Mouse (Mus musculus) intestine, postnatal 0 days (tissue): ENCODE measurements around the gene Foxk1. TPM values are rescaled to one million over a fixed set of nuclear protein-coding genes. Genes with fewer than 3 reads are reported as not detected.

Source experiments
- ATAC-seq: fragments of 200-750 bp; cut with Nextera tagmentation; 2 replicates; pipeline ENCODE4 v1.8.0; 2017; ENCODE audit warnings: mild to moderate bottlenecking, moderate TSS enrichment, moderate library complexity
- H3K27ac ChIP-seq: fragments of 300-500 bp; sonication (generic); 2 replicates; pipeline ENCODE4 v1.5.1; 2014; ENCODE audit warnings: mild to moderate bottlenecking, low read depth, low read length, moderate library complexity
- H3K27me3 ChIP-seq: fragments of 300-500 bp; sonication (generic); replicated peaks from 2 replicates; pipeline ENCODE4 v1.6.1; 2014; ENCODE audit warnings: low read length, mixed read lengths; ENCODE audit not compliant: control insufficient read depth, insufficient read depth
- H3K36me3 ChIP-seq: fragments of 300-500 bp; sonication (generic); 2 replicates; pipeline ENCODE4 v1.6.1; 2014; ENCODE audit warnings: mild to moderate bottlenecking, moderate library complexity; ENCODE audit not compliant: control insufficient read depth, insufficient read depth
- H3K4me1 ChIP-seq: fragments of 300-500 bp; sonication (generic); replicated peaks from 2 replicates; pipeline ENCODE4 v1.6.1; 2014; ENCODE audit warnings: antibody characterized with exemption, low read length, mixed read lengths; ENCODE audit not compliant: control insufficient read depth, insufficient read depth
- H3K4me2 ChIP-seq: fragments of 300-500 bp; sonication (generic); replicated peaks from 2 replicates; pipeline ENCODE4 v1.6.1; 2014; ENCODE audit warnings: low read depth, mild to moderate bottlenecking, moderate library complexity
- H3K4me3 ChIP-seq: fragments of 300-500 bp; sonication (generic); 2 replicates; pipeline ENCODE4 v1.5.1; 2014; ENCODE audit warnings: low read depth, low read length
- H3K9ac ChIP-seq: fragments of 300-500 bp; sonication (generic); 2 replicates; pipeline ENCODE4 v1.6.1; 2014; ENCODE audit warnings: mild to moderate bottlenecking, low read depth, low read length
- H3K9me3 ChIP-seq: fragments of 300-500 bp; sonication (generic); 2 replicates; pipeline ENCODE4 v1.6.1; 2016; ENCODE audit warnings: mixed run types; ENCODE audit not compliant: control insufficient read depth
- CTCF ChIP-seq: sonication (generic); IDR thresholded peaks from 2 replicates; pipeline ENCODE4 v1.5.1; 2016; ENCODE audit warnings: low read depth, mild to moderate bottlenecking, control low read depth, antibody characterized with exemption, moderate library complexity
- WGBS: fragments of 180-500 bp; shearing (Covaris S2); extraction: QIAGEN DNeasy Blood & Tissue Kit; methylation state at CpG from one replicate; pipeline ENCODE4 v1.1.7; 2014; 5-methylcytosine and 5-hydroxymethylcytosine counted together
- polyA plus RNA-seq: library from polyadenylated mRNA; unstranded; fragments of >200 nt; fragmentation: Nextera tagmentation; extraction: Ambion mirVana; gene quantifications from 2 replicates; pipeline ENCODE4 v1.2.1, GENCODE M21; 2015

The Foxk1 gene
- polyA plus RNA-seq, 1 experiment from 2014 or later, result 2.6 TPM

DNA sequence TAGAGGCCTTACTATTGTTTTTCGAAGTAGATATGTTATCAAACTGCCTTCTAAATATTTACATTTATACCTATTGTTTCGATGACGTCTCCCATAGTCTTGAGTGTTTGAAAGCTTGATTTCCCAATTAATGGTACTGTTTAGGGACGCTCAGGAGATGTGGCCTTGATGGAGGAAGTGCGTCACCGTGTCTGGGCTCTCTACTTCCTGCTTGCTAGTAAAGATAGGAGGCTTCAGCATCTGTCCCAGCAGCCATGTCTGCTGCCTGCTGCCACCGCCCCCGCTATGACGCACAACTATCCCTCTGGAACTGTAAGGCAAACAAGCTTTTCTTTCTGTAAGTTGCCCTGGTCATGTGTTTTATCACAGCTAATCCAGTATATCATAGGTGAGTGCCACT is 27.0 kb upstream of the Foxk1 start:
- no peaks in the 10 kb centered on the region for H3K27me3 ChIP-seq
- no peak overlapping the region for H3K4me2 ChIP-seq
- TF ChIP-seq CTCF, result no peak
- no peaks in the 10 kb centered on the region for H3K4me1 ChIP-seq
- no peak for ATAC-seq
- 80% methylated on average over 9 of the region's 9 CpGs for WGBS
- H3K9me3 ChIP-seq, result no peaks in the 10 kb centered on the region
- no peak overlapping the region for H3K9ac ChIP-seq
- no peak overlapping the region for H3K4me3 ChIP-seq
- H3K27ac ChIP-seq, result no peak overlapping the region
- no peaks in the 10 kb centered on the region for H3K36me3 ChIP-seq

DNA sequence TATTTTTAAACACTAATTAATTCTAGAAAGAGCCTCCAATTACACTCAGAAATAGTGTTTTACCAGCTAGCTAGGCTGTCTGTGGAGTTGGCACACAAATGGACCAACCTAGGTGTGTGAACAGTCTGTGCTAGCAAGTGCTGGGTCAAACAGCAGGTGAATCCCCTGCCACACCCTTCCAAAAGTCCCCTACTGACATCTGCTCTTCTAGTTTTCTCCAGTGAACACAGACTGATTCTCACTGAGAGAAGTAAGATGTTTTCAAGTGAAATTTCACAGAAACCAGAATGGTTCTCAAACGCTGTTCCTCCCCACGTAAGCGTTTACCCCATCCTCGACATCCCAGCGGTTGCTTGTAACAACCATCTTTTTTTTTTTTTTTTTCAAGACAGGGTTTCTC is 25.7 kb upstream of the Foxk1 start:
- Histone ChIP-seq H3K4me2 (no peak overlapping the region), H3K9me3 (no peaks in the 10 kb centered on the region), H3K36me3 (no peaks in the 10 kb centered on the region), H3K27me3 (no peaks in the 10 kb centered on the region), H3K27ac (no peak overlapping the region), H3K4me1 (no peaks in the 10 kb centered on the region), H3K9ac (no peak overlapping the region), H3K4me3 (no peak overlapping the region)
- ATAC-seq, result no peak
- 91% methylated on average over 5 of the region's 5 CpGs for WGBS
- TF ChIP-seq CTCF, result no peak

DNA sequence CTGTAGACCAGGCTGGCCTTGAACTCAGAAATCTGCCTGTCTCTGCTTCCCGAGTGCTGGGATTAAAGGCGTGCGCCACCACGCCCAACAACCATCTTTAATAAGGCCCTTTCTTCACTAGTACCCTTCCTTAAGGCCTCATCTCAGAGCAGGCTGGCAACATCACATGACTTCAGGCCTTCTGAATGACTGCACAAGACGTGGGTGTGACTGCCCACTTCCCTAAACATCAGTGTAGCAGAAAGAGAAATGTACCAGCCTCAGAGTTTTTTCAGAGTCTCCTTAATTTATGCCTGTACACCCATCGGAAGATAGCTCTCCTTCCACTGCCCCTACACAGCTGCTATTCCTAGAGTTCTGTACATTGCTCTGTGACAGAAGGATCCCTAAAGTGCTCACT is 25.2 kb upstream of the Foxk1 start:
- Histone ChIP-seq H3K9me3 (no peaks in the 10 kb centered on the region), H3K27me3 (no peaks in the 10 kb centered on the region), H3K4me2 (no peak overlapping the region), H3K4me1 (no peaks in the 10 kb centered on the region), H3K9ac (no peak overlapping the region), H3K4me3 (no peak overlapping the region), H3K36me3 (no peaks in the 10 kb centered on the region), H3K27ac (no peak overlapping the region)
- no peak for TF ChIP-seq CTCF
- 83% methylated on average over 6 of the region's 6 CpGs for WGBS
- ATAC-seq, result no peak

DNA sequence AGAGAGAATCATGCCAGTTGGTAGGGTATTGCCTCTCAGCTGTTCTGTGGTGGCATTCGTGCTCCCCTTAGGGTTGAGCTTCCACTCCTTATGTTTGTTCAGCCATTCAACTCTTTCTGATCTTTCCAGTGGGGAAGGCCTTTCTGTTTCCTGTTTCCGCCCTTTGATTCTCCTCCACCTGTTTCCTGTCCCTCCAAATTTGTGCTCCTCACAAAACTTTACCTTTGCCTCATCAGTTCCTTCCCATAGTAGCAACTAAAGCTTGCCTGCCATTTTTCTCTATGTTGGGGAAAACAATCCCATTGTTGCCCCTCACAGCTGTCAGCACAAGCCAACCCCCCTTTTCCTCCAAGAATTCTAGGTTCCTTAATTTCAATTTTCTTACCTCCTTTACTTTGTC is 23.2 kb upstream of the Foxk1 start:
- H3K4me3 ChIP-seq, result no peak overlapping the region
- WGBS, result 75% methylated on average over 2 of the region's 2 CpGs
- no peak overlapping the region for H3K9ac ChIP-seq
- TF ChIP-seq CTCF, result no peak
- no peaks in the 10 kb centered on the region for H3K9me3 ChIP-seq
- no peaks in the 10 kb centered on the region for H3K36me3 ChIP-seq
- no peaks in the 10 kb centered on the region for H3K4me1 ChIP-seq
- H3K27me3 ChIP-seq, result no peaks in the 10 kb centered on the region
- ATAC-seq, result no peak
- no peak overlapping the region for H3K27ac ChIP-seq
- no peak overlapping the region for H3K4me2 ChIP-seq

DNA sequence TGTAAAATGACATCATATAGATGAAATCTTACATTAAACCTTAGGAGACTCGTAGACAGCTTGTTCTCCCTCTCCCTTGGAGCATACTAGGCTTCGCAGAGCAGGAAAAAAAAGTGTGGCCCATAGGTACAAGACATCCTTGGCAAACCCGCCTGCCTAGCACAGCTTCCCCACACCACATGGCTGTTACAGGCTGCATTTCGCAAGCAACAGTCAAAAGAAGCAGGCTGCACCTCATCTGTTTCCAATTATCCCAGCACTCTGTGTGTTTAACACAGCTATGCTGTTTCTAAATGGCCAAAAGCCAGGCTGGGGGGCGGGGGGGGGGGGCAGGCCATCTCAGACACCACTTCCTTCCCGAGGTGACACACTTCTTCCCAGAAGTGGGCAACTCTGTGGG is 20.8 kb upstream of the Foxk1 start:
- no peaks in the 10 kb centered on the region for H3K4me1 ChIP-seq
- no peak overlapping the region for H3K27ac ChIP-seq
- H3K36me3 ChIP-seq, result no peaks in the 10 kb centered on the region
- H3K27me3 ChIP-seq, result no peaks in the 10 kb centered on the region
- ATAC-seq, result no peak
- no peaks in the 10 kb centered on the region for H3K9me3 ChIP-seq
- no peak overlapping the region for H3K4me3 ChIP-seq
- 51% methylated on average over 6 of the region's 6 CpGs for WGBS
- no peak overlapping the region for H3K4me2 ChIP-seq
- no peak for TF ChIP-seq CTCF
- H3K9ac ChIP-seq, result no peak overlapping the region

DNA sequence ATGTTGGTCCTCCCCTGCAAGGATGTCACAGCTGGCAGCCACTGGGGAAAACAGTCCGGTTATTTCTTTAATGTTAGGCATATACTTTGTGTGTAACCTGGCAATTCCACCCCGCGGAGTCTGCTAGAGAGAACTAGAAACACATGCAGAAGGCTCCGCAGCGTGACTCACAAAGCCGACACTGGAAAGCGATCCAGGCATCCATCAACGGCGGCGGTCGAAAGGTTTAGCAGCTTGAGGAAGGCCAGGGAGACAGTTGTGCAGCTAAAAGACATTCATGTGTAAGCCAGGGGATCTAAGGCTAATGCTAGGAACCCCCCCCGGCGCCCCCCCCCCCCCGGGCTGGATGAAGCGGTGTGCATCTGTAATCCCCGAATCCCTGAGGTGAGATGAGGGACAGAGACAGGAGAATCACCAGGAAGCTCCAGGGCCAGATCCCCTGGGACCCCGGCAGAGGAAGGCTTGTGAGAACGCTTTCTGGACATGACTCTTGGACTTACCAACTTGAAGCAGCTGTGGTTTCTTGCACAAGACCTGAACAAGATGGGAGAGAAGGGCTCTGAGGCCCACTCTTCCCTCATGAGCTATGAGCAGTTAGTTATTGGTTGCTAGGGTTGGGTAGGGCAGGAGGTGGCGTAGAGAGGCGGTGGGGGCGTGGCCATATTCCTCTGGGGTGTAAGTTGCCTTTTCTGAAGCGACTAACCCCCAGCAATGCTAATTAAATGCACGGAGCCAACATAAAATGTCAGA is 16.2 kb upstream of the Foxk1 start:
- WGBS, result 44% methylated on average over 23 of the region's 23 CpGs
- no peak overlapping the region for H3K27ac ChIP-seq

More for the DNA sequence above, 16.2 kb upstream of the Foxk1 start:
- Histone ChIP-seq H3K36me3 (no peaks in the 10 kb centered on the region), H3K9me3 (no peaks in the 10 kb centered on the region), H3K4me2 (no peak overlapping the region), H3K4me3 (no peak overlapping the region), H3K27me3 (no peaks in the 10 kb centered on the region), H3K9ac (no peak overlapping the region), H3K4me1 (0 out of 2 replicates have a peak, but pooled peaks cover 2% of the 10 kb centered on the region)
- ATAC-seq, result no peak
- no peak for TF ChIP-seq CTCF
